Mouse (Mus musculus): ENCODE measurements at regions not wholly inside any gene's neighbourhood (a gene's known extent, or its start where the extent isn't known, plus 50 kb on each side); places are given as distances from the start of the nearest gene placed in this dataset.
"Not testable (repeated sequence)": the region's sequence is repeated elsewhere in the genome, so short reads cannot be mapped to it uniquely, and the experiment has no call there.

GRCm38 (mm10) chr4:89621260-89621659 is 58.0 kb upstream of the Dmrta1 start:
- no peak for DNase-seq (ENCODE audit: low spot score)

DNA sequence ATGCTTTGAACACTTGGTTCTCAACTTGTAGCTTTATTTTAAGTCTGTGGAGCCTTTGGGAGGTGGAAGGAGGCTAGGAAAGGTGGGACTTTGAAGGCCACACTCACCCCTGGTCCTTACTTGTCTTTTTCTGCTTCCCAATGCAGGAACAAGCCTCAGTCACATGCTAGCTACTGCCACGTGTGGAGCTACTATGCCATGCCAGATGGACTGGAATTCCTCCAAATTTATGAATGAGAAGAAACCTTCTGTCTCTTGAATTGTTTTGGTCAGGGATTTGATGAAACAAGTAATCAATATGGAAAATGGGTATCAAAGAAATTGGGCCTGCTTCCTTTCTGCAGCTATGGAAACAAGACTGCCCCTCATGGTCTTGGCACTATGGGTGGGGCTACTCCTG is 74.5 kb upstream of the Dmrta1 start:
- no peak for DNase-seq (ENCODE audit: low spot score)

DNA sequence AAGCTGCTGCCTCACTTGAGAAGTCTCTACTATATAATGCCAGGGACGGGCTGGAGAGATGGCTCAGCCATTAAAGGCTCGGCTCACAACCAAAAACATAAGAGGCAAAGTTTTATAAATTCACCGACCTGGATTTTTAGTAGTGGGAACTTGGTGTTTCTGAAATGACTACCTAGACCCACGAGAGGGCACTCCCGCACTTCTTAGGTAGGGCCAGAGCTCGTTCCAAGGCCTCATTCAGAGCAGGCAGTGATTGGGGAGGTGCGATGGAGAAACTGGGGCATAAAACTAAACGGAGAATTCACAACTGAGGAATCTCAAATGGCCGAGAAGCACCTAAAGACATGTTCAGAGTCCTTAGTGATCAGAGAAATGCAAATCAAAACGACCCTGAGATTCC is 103.7 kb upstream of the Dmrta1 start:
- DNase-seq (ENCODE audit: low spot score): no peak

DNA sequence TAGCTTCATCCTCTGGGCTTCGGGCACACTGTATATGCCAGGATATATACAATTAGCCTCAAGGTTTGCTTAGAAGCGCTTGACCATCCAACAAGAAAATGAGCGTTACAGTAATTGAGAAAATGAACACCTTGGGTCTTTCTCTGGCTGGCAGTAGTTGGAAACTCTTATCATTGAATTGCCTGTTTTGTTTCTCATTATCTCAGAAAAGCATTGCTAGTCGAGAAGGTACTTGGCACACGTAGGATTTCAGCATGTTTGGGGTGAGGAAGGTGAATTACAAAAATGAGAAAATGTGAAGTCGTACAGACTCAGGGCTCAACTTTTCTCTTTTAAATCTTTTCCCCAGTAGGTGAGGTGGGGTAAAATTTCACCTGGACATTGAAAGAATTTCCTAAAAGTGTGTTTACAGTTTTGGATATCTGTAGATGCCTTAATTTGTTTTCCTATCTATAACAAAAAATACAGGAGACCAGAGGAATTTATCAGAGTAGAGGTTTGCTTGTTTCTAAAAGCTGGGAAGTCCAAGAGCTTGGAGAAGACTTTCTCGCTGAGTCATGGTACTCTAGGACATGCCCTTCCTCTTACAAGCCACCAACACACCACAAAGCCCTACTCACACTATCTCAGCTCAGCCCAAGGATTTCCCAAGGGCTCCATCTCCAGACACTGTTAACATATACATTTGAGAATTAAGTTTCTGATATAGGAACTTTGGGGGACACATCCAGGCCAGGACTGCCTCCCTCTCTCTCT is 124.3 kb upstream of the Dmrta1 start:
- no peak for DNase-seq (ENCODE audit: low spot score)

DNA sequence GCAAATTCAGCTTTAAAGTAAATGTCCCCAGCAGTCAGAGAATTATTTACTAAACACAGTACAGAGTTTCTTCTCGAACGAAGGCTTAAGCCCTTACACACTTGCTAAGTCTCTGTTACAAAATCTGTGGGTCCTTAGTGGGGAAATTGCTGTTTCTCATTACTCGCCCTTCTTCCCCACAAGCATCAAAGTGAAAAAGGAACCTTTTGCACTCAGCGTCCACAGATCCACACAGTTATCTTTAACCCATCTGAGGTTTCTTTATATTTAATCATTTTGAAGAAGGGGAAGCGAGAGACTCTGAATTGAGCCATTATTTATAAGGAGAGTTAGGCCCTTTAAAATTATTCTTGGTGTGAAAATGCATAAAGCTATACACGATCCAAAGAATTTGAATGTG is 126.7 kb upstream of the Dmrta1 start:
- DNase-seq (ENCODE audit: low spot score): no peak

DNA sequence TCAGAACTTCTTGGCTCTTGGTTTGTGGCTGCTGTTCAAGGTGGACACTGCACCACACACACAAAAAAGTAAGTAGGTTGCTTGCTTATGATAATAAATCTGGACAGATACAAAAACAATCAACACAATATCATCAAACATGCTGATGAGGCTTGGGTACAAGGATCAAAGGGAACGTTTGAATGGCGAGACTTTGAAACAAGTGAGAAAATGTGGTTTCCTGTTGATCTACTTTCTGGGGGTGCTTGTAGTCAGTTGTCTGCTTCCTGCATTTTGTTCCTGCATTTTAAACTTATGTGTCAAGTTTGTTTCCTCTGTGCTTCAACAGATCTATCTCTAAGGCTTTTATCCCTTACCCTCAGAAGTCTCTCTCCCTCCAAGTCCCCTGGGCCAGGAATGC is 128.7 kb upstream of the Dmrta1 start:
- no peak for DNase-seq (ENCODE audit: low spot score)

DNA sequence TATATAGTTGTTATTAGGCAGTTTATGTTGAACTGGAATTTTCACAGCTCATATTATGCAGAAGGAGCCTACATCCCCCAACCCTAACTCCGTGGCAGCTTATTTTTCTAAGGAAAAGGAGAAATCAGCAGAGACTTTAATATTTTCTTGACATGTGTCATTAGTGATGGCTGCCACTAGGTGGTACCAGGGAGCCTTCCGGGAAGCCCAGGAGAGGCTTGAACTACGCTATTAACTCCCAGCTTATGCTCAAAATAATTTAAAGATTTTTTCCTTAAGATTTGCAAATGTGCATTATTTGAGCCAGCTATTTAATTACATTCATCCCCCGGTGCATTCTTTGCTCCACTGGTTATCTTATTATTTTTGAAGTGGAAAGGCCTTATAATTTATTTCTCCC is 146.8 kb upstream of the Dmrta1 start:
- no peak for DNase-seq (ENCODE audit: low spot score)

DNA sequence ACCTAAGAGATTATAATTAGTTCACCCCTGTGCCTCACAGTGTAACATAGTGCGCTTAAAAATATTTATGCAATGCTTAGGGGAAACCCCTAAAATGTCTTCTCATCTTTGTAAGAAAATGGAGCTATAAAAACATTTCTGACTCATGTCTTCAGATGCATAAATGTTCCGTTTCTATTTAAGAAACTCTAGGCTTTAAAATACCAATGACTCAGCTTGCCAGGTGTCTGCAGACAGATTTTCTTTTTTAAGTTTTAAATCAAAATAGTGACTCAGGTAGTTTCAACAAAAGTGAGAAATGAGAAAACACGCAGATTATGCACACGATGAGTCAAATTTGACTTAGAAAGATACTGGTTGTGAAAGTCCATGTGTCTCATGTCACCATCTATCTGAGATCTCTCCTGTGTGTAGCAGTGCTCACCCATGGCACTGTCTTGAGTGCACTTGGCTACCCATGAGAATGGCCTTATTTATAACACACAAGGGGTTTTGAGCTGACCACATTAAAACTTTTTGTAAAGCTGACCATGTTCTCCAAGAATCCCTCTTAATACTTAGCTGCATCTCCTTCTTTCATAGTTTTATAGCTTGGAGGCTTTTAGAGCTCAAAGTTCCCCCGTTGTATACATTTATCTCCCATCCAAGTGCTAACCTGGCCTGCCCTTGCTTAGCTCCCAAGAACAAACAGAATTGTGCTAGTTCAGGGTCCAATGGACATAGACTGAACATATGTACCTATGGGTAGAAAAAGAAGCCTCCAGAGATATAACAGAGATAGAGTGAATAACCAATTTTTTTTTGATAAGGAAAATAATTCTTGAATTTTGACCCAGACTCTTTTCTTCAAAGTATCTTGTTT is 149.0 kb upstream of the Dmrta1 start:
- no peak for DNase-seq (ENCODE audit: low spot score)

DNA sequence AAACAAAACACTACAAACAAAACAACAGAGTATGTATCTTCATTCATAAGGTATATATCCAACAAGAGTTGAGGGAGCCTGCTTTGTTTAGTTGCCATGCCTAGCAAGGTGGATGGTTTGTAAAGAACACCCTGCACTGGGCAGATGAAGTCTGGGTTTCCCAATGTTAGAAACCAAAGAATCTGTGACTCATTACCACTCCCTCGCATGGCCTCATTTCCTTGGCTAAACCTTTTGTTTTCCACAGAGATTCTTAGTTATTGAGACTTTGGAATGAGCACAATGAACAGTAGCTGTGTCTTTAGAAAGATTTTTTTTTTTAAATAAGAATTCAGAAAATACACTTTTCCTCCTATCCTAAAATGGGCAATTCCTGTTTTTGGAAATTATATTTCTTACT is 151.3 kb upstream of the Dmrta1 start:
- no peak for DNase-seq (ENCODE audit: low spot score)

DNA sequence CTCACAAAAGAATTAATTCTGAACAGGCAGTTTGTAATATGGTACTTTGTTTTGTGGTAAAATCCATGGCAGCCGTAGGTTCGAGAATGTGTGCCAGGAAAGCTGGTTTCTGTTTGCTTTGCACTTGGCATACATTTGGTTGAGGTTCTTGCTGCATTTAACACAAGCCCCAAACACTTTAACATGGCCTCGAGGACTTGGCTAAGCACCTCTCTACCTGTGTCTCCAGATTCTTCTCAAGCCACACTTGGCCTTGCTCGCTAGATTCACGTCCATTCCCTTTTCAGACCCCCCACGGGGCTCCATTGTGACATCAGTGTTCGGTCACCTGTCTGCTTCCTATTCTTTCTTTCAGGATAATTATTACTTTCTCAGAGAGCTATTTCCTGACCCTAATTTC is 151.9 kb upstream of the Dmrta1 start:
- DNase-seq (ENCODE audit: low spot score): no peak

- DNase-seq (ENCODE audit: low spot score): not testable (repeated sequence)
Measured at GRCm38 (mm10) chr4:89525525-89525924, 153.7 kb upstream of the Dmrta1 start.

- DNase-seq (ENCODE audit: low spot score): peak; percentile 59
Measured at GRCm38 (mm10) chr4:89524260-89525200, 154.7 kb upstream of the Dmrta1 start.

GRCm38 (mm10) chr4:89523423-89524259 is 155.6 kb upstream of the Dmrta1 start:
- no peak for DNase-seq (ENCODE audit: low spot score)

DNA sequence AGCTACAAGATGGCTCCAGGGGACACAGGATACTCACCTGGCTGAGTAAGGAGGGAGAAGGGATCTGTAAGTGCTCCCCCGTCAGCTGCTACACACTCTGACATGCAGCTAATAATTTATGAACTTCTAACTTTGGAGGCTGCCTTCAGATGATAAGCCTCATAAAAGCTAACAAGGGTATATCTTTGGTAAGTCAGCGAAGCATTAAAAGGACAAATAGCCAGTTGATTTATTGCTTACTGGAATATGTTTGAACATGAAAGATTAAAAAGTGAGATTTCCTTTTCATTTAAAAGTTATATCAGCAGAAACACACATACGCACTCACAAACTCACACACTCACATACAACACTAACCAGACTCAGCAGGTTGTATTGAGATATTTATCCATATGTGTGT is 161.2 kb upstream of the Dmrta1 start:
- DNase-seq (ENCODE audit: low spot score): no peak

GRCm38 (mm10) chr4:89515823-89516411 is 163.3 kb upstream of the Dmrta1 start:
- DNase-seq (ENCODE audit: low spot score): no peak

DNA sequence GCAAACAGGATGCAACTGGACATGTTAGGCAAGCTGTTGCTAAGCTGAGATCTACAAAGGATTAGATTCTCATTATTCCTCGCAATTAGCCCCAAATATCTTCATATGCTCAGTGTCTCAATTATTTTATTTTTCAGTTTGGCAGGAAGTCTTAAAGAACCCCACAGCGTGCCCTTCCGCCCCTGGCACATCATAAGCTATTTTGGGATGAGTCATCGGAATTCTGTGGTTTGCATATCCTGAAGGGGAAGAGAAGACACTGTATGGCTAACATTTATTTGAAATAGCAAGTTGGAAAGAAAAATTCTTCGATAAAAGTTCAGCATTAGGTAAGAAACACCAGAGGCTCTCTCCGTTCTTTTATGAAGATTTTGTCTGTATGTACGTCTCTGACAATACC is 164.3 kb upstream of the Dmrta1 start:
- no peak for DNase-seq (ENCODE audit: low spot score)

DNA sequence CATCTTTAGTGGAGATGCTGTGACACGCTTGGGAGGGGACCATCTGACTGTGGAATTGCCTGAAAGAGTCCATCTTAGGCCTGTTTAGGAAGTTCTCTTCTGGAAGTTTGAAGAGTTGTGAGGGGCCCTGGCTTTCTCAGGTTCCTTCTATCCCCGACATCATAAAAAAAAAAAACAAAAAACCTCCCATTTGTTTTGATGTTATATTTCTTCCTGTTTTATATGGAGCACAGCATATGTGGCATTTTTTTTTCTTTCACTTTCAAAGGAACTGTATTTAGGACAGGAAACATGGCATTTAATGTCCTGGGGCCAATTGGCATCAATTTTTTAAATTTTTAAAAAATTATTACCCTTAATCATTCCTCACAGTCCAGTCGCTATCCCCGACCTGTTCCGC is 168.6 kb upstream of the Dmrta1 start:
- DNase-seq (ENCODE audit: low spot score): no peak

- DNase-seq (ENCODE audit: low spot score): no peak
Measured at GRCm38 (mm10) chr4:89509655-89510391, 169.4 kb upstream of the Dmrta1 start.

DNA sequence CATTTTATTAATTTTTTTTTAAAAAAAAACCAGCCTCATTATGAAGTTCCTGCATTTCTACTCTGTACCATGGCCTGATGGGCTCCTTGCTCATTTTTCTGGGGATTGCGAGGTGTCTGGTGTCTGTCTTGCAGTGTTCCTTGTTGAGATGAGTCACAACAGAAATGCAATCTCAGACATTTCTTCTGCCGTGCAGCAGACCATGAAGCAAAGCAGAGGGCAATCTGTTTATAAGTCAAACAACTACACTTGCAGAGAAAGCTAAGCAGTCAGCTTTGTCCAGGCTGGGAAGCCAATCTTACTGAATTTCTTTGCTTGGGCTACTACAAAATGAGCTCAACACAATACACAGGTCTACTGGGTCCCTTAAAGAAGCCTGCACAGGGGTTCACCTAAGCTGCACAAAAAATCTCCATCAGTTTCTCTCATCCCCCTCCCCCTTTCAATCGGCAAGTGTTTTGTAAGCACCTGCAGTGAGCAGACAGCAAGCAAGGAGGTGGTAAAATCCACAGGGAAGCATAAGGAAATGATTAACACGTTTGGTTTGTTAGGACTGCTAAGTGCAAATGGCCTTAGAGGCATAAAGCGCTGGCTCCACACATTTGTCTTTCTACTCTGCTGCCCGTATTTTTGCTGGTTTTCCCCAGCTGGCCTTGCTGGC is 171.0 kb upstream of the Dmrta1 start:
- DNase-seq (ENCODE audit: low spot score): no peak

Measured in heart, adult 8-10 months (tissue).